26 mouse cellular contexts compared by ENCODE assay signal in genomic region chr10:97650334-97650733, GRCm38 (mm10). TPM values are rescaled to one million over a fixed set of nuclear protein-coding genes. Genes with fewer than 3 reads are reported as not detected.
DNase-seq lines count a peak whose midpoint lies in the region; ATAC-seq and TF ChIP-seq lines count a peak whose summit lies in the region.
"Had no signal": no experiment of that assay in that cellular context is flagged by ENCODE, and none has a peak within 500 bp of the region (broad histone marks: within the 10 kb centered on the region; RNA-seq: fewer than 3 reads in every experiment).

No protein-coding gene starts in this region.

- TF ChIP-seq POLR2A in myocyte (IDR thresholded peaks at IDR 0.05; ENCODE audit: insufficient read length, low read depth), result no peak

- no peak overlapping the region for H3K4me3 ChIP-seq in kidney, embryonic 16.5 days (ENCODE audit: low read length)
- H3K4me3 ChIP-seq in stomach, embryonic 16.5 days (replicated peaks; ENCODE audit: low read length), result no peak overlapping the region
- H3K4me3 ChIP-seq in stomach, postnatal 0 days (ENCODE audit: low read depth, low read length), result no peak overlapping the region
- no peak overlapping the region for H3K4me3 ChIP-seq in embryonic facial prominence, embryonic 14.5 days (ENCODE audit: low read depth, low read length)
- no peak overlapping the region for H3K4me3 ChIP-seq in myocyte
- H3K4me3 ChIP-seq: embryonic facial prominence, embryonic 12.5 days; hindbrain, embryonic 15.5 days; midbrain, embryonic 13.5 days; neural tube, embryonic 12.5 days had no signal

- TF ChIP-seq EP300 in stomach, postnatal 0 days (optimal IDR thresholded peaks at IDR 0.05), result no peak

- no peak for DNase-seq in kidney, adult 18-20 months
- DNase-seq in stomach, postnatal 0 days (ENCODE audit: low spot score), result no peak
- DNase-seq in embryonic facial prominence, embryonic 14.5 days (ENCODE audit: low spot score), result peak; percentile 85
- DNase-seq in layer of hippocampus, adult 9-10 months (ENCODE audit: low spot score), result no peak
- no peak for DNase-seq in frontal cortex, postnatal 10 days (ENCODE audit: low spot score in 2 of 2)
- DNase-seq: cerebellum, adult 11 months; cerebellum, postnatal 10 days; kidney, adult 11 months; left cerebral cortex, postnatal 4 days; liver, postnatal 0 days; lung, postnatal 10 days; right cerebral cortex, postnatal 14 days; thymus, postnatal 14 days had no signal

- peak; percentile 73; the same call in 1 of the 2 replicates for ATAC-seq in kidney, embryonic 16.5 days (ENCODE audit: low FRiP score, low TSS enrichment)
- peak; percentile 60; the same call in 1 of the 2 replicates for ATAC-seq in stomach, embryonic 16.5 days (ENCODE audit: insufficient read depth, low FRiP score)
- ATAC-seq in stomach, postnatal 0 days (ENCODE audit: low FRiP score, low TSS enrichment), result no peak
- no peak for ATAC-seq in embryonic facial prominence, embryonic 14.5 days (ENCODE audit: low read depth)
- ATAC-seq: forebrain, embryonic 14.5 days; liver, postnatal 0 days; midbrain, embryonic 13.5 days had no signal

- no peaks in the 10 kb centered on the region for H3K4me1 ChIP-seq in kidney, embryonic 16.5 days (ENCODE audit: insufficient read depth, low read length)
- H3K4me1 ChIP-seq in stomach, embryonic 16.5 days (ENCODE audit: control insufficient read depth, insufficient read depth, low read length), result no peaks in the 10 kb centered on the region
- no peaks in the 10 kb centered on the region for H3K4me1 ChIP-seq in stomach, postnatal 0 days (replicated peaks; ENCODE audit: control insufficient read depth, insufficient read depth)
- H3K4me1 ChIP-seq in embryonic facial prominence, embryonic 14.5 days (ENCODE audit: control insufficient read depth, insufficient read depth, low read length), result peaks cover 7% of the 10 kb centered on the region; the same call in 1 of the 2 replicates
- H3K4me1 ChIP-seq: embryonic facial prominence, embryonic 12.5 days; hindbrain, embryonic 15.5 days; midbrain, embryonic 13.5 days; neural tube, embryonic 12.5 days had no signal

- H3K9ac ChIP-seq in kidney, embryonic 16.5 days (replicated peaks; ENCODE audit: low read length), result no peak overlapping the region
- no peak overlapping the region for H3K9ac ChIP-seq in stomach, embryonic 16.5 days (ENCODE audit: low read length)
- no peak overlapping the region for H3K9ac ChIP-seq in stomach, postnatal 0 days (ENCODE audit: low read length)
- H3K9ac ChIP-seq in embryonic facial prominence, embryonic 14.5 days (ENCODE audit: low read depth, low read length), result no peak overlapping the region
- H3K9ac ChIP-seq: embryonic facial prominence, embryonic 12.5 days; hindbrain, embryonic 15.5 days; liver, postnatal 0 days; midbrain, embryonic 13.5 days; neural tube, embryonic 12.5 days had no signal

- H3K36me3 ChIP-seq in kidney, embryonic 16.5 days (ENCODE audit: insufficient read depth, low read length), result no peaks in the 10 kb centered on the region
- H3K36me3 ChIP-seq in stomach, embryonic 16.5 days (ENCODE audit: control insufficient read depth, insufficient read depth, low read length), result no peaks in the 10 kb centered on the region
- no peaks in the 10 kb centered on the region for H3K36me3 ChIP-seq in stomach, postnatal 0 days (ENCODE audit: control insufficient read depth, insufficient read depth, low read length)
- no peaks in the 10 kb centered on the region for H3K36me3 ChIP-seq in embryonic facial prominence, embryonic 14.5 days (ENCODE audit: control insufficient read depth, insufficient read depth, low read length)
- no peaks in the 10 kb centered on the region for H3K36me3 ChIP-seq in myocyte (ENCODE audit: control insufficient read depth, insufficient read depth)
- H3K36me3 ChIP-seq: embryonic facial prominence, embryonic 12.5 days; hindbrain, embryonic 15.5 days; midbrain, embryonic 13.5 days; neural tube, embryonic 12.5 days had no signal

- H3K4me2 ChIP-seq in kidney, embryonic 16.5 days (replicated peaks; ENCODE audit: low read depth, low read length), result no peak overlapping the region
- H3K4me2 ChIP-seq in stomach, embryonic 16.5 days (ENCODE audit: low read depth, low read length), result no peak overlapping the region
- H3K4me2 ChIP-seq in stomach, postnatal 0 days (replicated peaks; ENCODE audit: low read depth), result no peak overlapping the region
- H3K4me2 ChIP-seq in embryonic facial prominence, embryonic 14.5 days (ENCODE audit: low read depth, low read length), result no peak overlapping the region
- H3K4me2 ChIP-seq in myocyte (ENCODE audit: low read depth), result peak overlapping the region; percentile 31
- H3K4me2 ChIP-seq: embryonic facial prominence, embryonic 12.5 days; heart, embryonic 11.5 days; hindbrain, embryonic 15.5 days; liver, embryonic 11.5 days; midbrain, embryonic 13.5 days; neural tube, embryonic 12.5 days had no signal

- 42% methylated on average over 2 of the region's 2 CpGs for WGBS in kidney, embryonic 16.5 days
- 24% methylated on average over 2 of the region's 2 CpGs for WGBS in stomach, embryonic 16.5 days
- WGBS in stomach, postnatal 0 days, result 27% methylated on average over 2 of the region's 2 CpGs
- WGBS in embryonic facial prominence, embryonic 14.5 days, result 39% methylated on average over 2 of the region's 2 CpGs

- no peaks in the 10 kb centered on the region for H3K79me2 ChIP-seq in myocyte (ENCODE audit: control insufficient read depth, insufficient read depth)

- no peak for TF ChIP-seq CTCF in stomach, postnatal 0 days (IDR thresholded peaks at IDR 0.05; ENCODE audit: low read depth)

- no peaks in the 10 kb centered on the region for H3K9me3 ChIP-seq in kidney, embryonic 16.5 days (ENCODE audit: low read length)
- H3K9me3 ChIP-seq in stomach, embryonic 16.5 days (replicated peaks; ENCODE audit: control insufficient read depth, low read length), result no peaks in the 10 kb centered on the region
- H3K9me3 ChIP-seq in stomach, postnatal 0 days (ENCODE audit: control insufficient read depth, low read length), result no peaks in the 10 kb centered on the region
- H3K9me3 ChIP-seq in embryonic facial prominence, embryonic 14.5 days (ENCODE audit: control insufficient read depth, low read length), result no peaks in the 10 kb centered on the region
- H3K9me3 ChIP-seq: embryonic facial prominence, embryonic 12.5 days; hindbrain, embryonic 15.5 days; midbrain, embryonic 13.5 days; neural tube, embryonic 12.5 days had no signal

- H3K27me3 ChIP-seq in kidney, embryonic 16.5 days (ENCODE audit: insufficient read depth, low read length), result no peaks in the 10 kb centered on the region
- no peaks in the 10 kb centered on the region for H3K27me3 ChIP-seq in stomach, embryonic 16.5 days (ENCODE audit: control insufficient read depth, insufficient read depth, low read length)
- H3K27me3 ChIP-seq in stomach, postnatal 0 days (ENCODE audit: control insufficient read depth, insufficient read depth, low read length), result no peaks in the 10 kb centered on the region
- no peaks in the 10 kb centered on the region for H3K27me3 ChIP-seq in embryonic facial prominence, embryonic 14.5 days (replicated peaks; ENCODE audit: control insufficient read depth, insufficient read depth, low read length)
- H3K27me3 ChIP-seq in myocyte (ENCODE audit: control insufficient read depth, insufficient read depth, insufficient read length), result no peaks in the 10 kb centered on the region
- H3K27me3 ChIP-seq: embryonic facial prominence, embryonic 12.5 days; hindbrain, embryonic 15.5 days; midbrain, embryonic 13.5 days; neural tube, embryonic 12.5 days had no signal

- peak overlapping the region; percentile 18; the same call in 1 of the 2 replicates for H3K27ac ChIP-seq in kidney, embryonic 16.5 days (ENCODE audit: low read length)
- H3K27ac ChIP-seq in stomach, embryonic 16.5 days (ENCODE audit: low read length), result no peak overlapping the region
- H3K27ac ChIP-seq in stomach, postnatal 0 days (replicated peaks), result no peak overlapping the region
- peak overlapping the region; percentile 67 for H3K27ac ChIP-seq in embryonic facial prominence, embryonic 14.5 days (replicated peaks; ENCODE audit: low read depth, low read length)
- H3K27ac ChIP-seq: hindbrain, embryonic 15.5 days; midbrain, embryonic 13.5 days; neural tube, embryonic 12.5 days had no signal

- no peak overlapping the region for H3ac ChIP-seq in myocyte (ENCODE audit: control insufficient read depth, insufficient read length)

TF ChIP-seq in myocyte, 11 proteins besides CTCF, POLR2A, EP300 and RAD21 (continues in another document):
- no peak for TF ChIP-seq CEBPB (IDR thresholded peaks at IDR 0.05; ENCODE audit: insufficient read depth, poor library complexity, severe bottlenecking)
- TF ChIP-seq USF1 (IDR thresholded peaks at IDR 0.05; ENCODE audit: low read depth), result no peak
- no peak for TF ChIP-seq MYOG (IDR thresholded peaks at IDR 0.05; ENCODE audit: control insufficient read depth in 1 of 3, insufficient read depth in 1 of 3, insufficient read length in 2 of 3, low read depth in 2 of 3)
- no peak for TF ChIP-seq REST (IDR thresholded peaks at IDR 0.05; ENCODE audit: insufficient read depth, insufficient read length)
- TF ChIP-seq MAX (IDR thresholded peaks at IDR 0.05; ENCODE audit: low read depth), result no peak
- TF ChIP-seq E2F4 (IDR thresholded peaks at IDR 0.05; ENCODE audit: insufficient read depth), result no peak
- TF ChIP-seq TCF12 (IDR thresholded peaks at IDR 0.05; ENCODE audit: insufficient read depth, poor library complexity, severe bottlenecking), result no peak

RNA-seq across cellular contexts. Expression of gene Epyc, which starts 6.5 kb away (rescaled TPM):
- polyA plus RNA-seq in kidney, embryonic 16.5 days (2015; fragmentation: Nextera tagmentation; extraction: Ambion mirVana), result 0.36 and 0.39 TPM in 2 replicates
- 0.85 and 1.3 TPM in 2 replicates for polyA plus RNA-seq in stomach, embryonic 16.5 days (2015; fragmentation: Nextera tagmentation; extraction: Ambion mirVana)
- polyA plus RNA-seq in stomach, postnatal 0 days (2015; fragmentation: Nextera tagmentation; extraction: Ambion mirVana), result 0.54 and 0.89 TPM in 2 replicates
- polyA plus RNA-seq in embryonic facial prominence, embryonic 14.5 days (2014; fragmentation: Nextera tagmentation; extraction: Ambion mirVana), result 27.9 and 39.2 TPM in 2 replicates
- polyA plus RNA-seq in myocyte (2012; fragmentation: generic; extraction: Trizol), result not detected
- polyA plus RNA-seq: frontal cortex, adult 2 months; liver, postnatal 0 days had no signal

RNA-seq across cellular contexts. Expression of gene Ccer1, which starts 42.5 kb away (rescaled TPM):
- polyA plus RNA-seq in kidney, embryonic 16.5 days (2015; fragmentation: Nextera tagmentation; extraction: Ambion mirVana), result not detected in 2 replicates
- not detected in 2 replicates for polyA plus RNA-seq in stomach, embryonic 16.5 days (2015; fragmentation: Nextera tagmentation; extraction: Ambion mirVana)
- not detected in 2 replicates for polyA plus RNA-seq in stomach, postnatal 0 days (2015; fragmentation: Nextera tagmentation; extraction: Ambion mirVana)
- not detected in 2 replicates for polyA plus RNA-seq in embryonic facial prominence, embryonic 14.5 days (2014; fragmentation: Nextera tagmentation; extraction: Ambion mirVana)
- polyA plus RNA-seq in myocyte (2012; fragmentation: generic; extraction: Trizol), result not detected
- polyA plus RNA-seq: cortical plate, adult 2 months; embryonic facial prominence, embryonic 12.5 days; forebrain, embryonic 14.5 days; frontal cortex, adult 2 months; heart, embryonic 11.5 days; heart, postnatal 0 days; hindbrain, embryonic 15.5 days; liver, embryonic 11.5 days; liver, postnatal 0 days; midbrain, embryonic 13.5 days; neural tube, embryonic 12.5 days had no signal

RNA-seq across cellular contexts. Expression of gene Kera, which starts 43.7 kb away (rescaled TPM):
- 0.32 and 0.35 TPM in 2 replicates for polyA plus RNA-seq in kidney, embryonic 16.5 days (2015; fragmentation: Nextera tagmentation; extraction: Ambion mirVana)
- 1.4 and 1.8 TPM in 2 replicates for polyA plus RNA-seq in stomach, embryonic 16.5 days (2015; fragmentation: Nextera tagmentation; extraction: Ambion mirVana)
- 0.35 TPM in 2 replicates for polyA plus RNA-seq in stomach, postnatal 0 days (2015; fragmentation: Nextera tagmentation; extraction: Ambion mirVana)
- polyA plus RNA-seq in embryonic facial prominence, embryonic 14.5 days (2014; fragmentation: Nextera tagmentation; extraction: Ambion mirVana), result 21.6 and 22.0 TPM in 2 replicates
- not detected for polyA plus RNA-seq in myocyte (2012; fragmentation: generic; extraction: Trizol)
- polyA plus RNA-seq: cortical plate, adult 2 months; forebrain, embryonic 14.5 days; frontal cortex, adult 2 months; liver, postnatal 0 days; midbrain, embryonic 13.5 days had no signal

Comparison
In these comparisons a context has a peak if more than half of its experiments do, and no peak if none do; other contexts are left out.
1. ATAC-seq: peak in kidney, embryonic 16.5 days (single experiment) and stomach, embryonic 16.5 days (single experiment); none in stomach, postnatal 0 days (single experiment) and embryonic facial prominence, embryonic 14.5 days (single experiment).
2. H3K27ac ChIP-seq: peak in kidney, embryonic 16.5 days (single experiment) and embryonic facial prominence, embryonic 14.5 days (single experiment); none in stomach, embryonic 16.5 days (single experiment) and stomach, postnatal 0 days (single experiment).
3. RNA of gene Epyc, which starts 6.5 kb away (polyA plus RNA-seq): 27.9 to 39.2 TPM in embryonic facial prominence, embryonic 14.5 days; 0.85 to 1.3 TPM in stomach, embryonic 16.5 days, 0.54 to 0.89 TPM in stomach, postnatal 0 days, 0.36 to 0.39 TPM in kidney, embryonic 16.5 days and not detected in myocyte (single experiment); every median in the first group is over 10 times any median in the second.